Mouse (Mus musculus): ENCODE results near the gene Fam47c. TPM values are rescaled to one million over a fixed set of nuclear protein-coding genes. Genes with fewer than 3 reads are reported as not detected.

The Fam47c gene
- not detected for total RNA-seq (2021)

DNA sequence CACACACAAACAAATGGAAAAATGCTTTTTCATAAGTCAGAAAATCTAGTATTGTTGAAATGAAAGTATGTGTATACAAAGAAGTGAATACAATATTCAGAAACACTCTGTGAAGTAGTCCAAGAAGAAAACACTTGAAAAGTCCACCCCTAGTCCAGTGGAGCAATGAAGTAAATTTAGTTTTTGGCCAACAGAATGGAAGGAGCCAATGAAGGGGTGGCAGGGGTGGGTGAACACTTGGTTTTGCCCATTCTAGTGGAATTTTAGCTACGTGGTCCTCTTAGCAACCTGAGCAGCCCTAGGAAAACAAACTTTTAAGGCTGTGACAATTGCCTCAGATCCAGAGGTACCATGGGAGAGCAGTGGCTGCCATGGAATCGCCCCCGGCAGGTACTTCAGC is at the start of gene Fam47c:
TSS of gene Fam47c (plus strand) at position 301 of the 400 bp plus-strand sequence.
- intact Hi-C loops (cut with DNase I): no loop called here
- DNase-seq (ENCODE audit: low spot score in 2 of 2): no peak

DNA sequence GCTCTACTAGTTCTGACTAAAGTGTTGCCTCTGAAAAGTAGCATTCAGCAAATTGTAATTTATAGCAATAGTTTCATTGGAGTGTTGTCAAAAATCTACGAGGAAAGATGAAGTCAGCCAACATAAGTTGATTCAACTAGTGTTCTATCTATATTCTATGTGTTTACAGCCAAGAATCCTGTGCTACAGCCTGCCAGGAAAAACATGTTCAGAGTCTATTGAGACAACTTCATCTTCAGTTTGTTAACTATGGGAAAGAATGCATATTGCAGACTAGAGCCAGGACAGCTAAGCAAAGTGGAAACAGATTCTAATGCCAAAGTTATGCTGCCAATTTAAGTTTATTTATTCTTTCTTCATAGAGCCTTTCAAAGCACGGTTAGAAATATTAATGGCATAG is 31.8 kb downstream of the Fam47c start:
- DNase-seq (ENCODE audit: low spot score in 2 of 2): no peak

DNA sequence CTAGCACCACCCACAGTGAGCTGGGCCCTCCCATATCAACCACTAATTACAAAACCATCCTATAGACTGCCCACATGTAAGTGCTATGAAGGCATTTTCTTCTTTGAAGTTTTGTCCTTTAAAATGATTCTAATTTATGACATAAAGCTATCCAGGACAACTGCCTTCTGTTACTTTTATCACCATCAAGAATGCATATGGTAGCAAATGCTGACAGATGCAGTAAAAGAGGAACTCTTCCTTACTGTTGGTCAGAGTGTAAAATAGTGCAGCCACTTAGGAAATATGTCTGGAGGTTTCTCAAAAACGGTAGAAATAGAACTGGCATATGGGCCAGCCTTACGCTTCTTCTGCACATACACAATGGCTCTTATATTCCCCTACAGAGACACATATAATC is 39.5 kb downstream of the Fam47c start:
- no peak for DNase-seq (ENCODE audit: low spot score in 2 of 2)
- intact Hi-C loops (cut with DNase I): no loop called here

More for the DNA sequence above, 31.8 kb downstream of the Fam47c start:
- intact Hi-C loops (cut with DNase I): no loop called here

Other genes starting within 250 kb of the Fam47c start
- gene Prrg1, start 153.9 kb upstream of the Fam47c start, total RNA-seq (2021): 1 to 10 TPM; 3.7 to 5.1 TPM

Data from left cerebral cortex, postnatal 36 days (tissue).